Mouse (Mus musculus): Measurements from ENCODE around the gene Speer4c.
"Not testable (repeated sequence)": the region's sequence is repeated elsewhere in the genome, so short reads cannot be mapped to it uniquely, and the experiment has no call there.

GRCm38 (mm10) chr5:15663847-15664246, 50.2 kb downstream of the Speer4c start:
- not testable (repeated sequence) for TF ChIP-seq POLR2A (IDR thresholded peaks at IDR 0.05; ENCODE audit: borderline replicate concordance, insufficient read depth, low read length); CTCF (IDR thresholded peaks at IDR 0.05; ENCODE audit: borderline replicate concordance, insufficient read depth, low read depth, low read length)
